Mouse (Mus musculus): Measurements from ENCODE around the gene Zrsr1. TPM values are rescaled to one million over a fixed set of nuclear protein-coding genes. Genes with fewer than 3 reads are reported as not detected.

Gene Zrsr1
- polyA plus RNA-seq, 1 experiment, result 5.6 TPM

DNA sequence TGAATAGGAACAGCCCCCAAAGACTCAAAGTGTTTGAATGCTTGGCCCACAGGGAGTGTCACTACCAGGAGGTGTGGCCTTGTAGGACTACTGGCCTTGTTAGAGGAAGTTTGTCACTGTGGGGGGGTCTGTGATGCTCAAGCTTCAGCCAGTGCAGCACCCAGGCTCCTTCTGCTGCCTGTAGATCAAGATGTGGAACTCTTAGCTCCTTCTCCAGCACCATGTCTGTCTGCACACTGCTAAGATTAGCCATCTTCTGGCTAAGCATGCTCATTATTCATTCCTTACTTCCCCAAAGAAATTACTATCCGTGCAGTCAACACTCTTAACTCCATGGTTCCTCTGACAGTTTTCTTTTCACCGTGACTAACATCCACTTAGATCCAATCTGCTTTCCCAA lies 41.7 kb upstream of the Zrsr1 start:
- H3K27me3 ChIP-seq (ENCODE audit: control insufficient read depth, insufficient read depth, insufficient read length), result no peaks in the 10 kb centered on the region
- H3K4me3 ChIP-seq, result no peak overlapping the region
- H3K79me2 ChIP-seq (ENCODE audit: control insufficient read depth, insufficient read depth), result peaks cover 5% of the 10 kb centered on the region
- TF ChIP-seq REST (IDR thresholded peaks at IDR 0.05; ENCODE audit: insufficient read depth, insufficient read length), result no peak
- no peak for TF ChIP-seq SRF (IDR thresholded peaks at IDR 0.05; ENCODE audit: control insufficient read depth, insufficient read length, low read depth)
- TF ChIP-seq POLR2A (IDR thresholded peaks at IDR 0.05; ENCODE audit: insufficient read length, low read depth), result no peak
- TF ChIP-seq MYOD1 (IDR thresholded peaks at IDR 0.05; ENCODE audit: control insufficient read depth in 1 of 3, insufficient read length in 2 of 3, low read depth in 2 of 3), result no peak
- TF ChIP-seq USF1 (IDR thresholded peaks at IDR 0.05; ENCODE audit: low read depth), result no peak
- TF ChIP-seq MYOG (IDR thresholded peaks at IDR 0.05; ENCODE audit: control insufficient read depth in 1 of 3, insufficient read depth in 1 of 3, insufficient read length in 2 of 3, low read depth in 2 of 3), result no peak
- TF ChIP-seq E2F4 (IDR thresholded peaks at IDR 0.05; ENCODE audit: insufficient read depth), result no peak
- TF ChIP-seq TCF3 (IDR thresholded peaks at IDR 0.05; ENCODE audit: insufficient read length, low read depth), result no peak
- no peak for TF ChIP-seq POLR2AphosphoS2 (IDR thresholded peaks at IDR 0.05; ENCODE audit: insufficient read length, low read depth)
- TF ChIP-seq CEBPB (IDR thresholded peaks at IDR 0.05; ENCODE audit: insufficient read depth, poor library complexity, severe bottlenecking), result no peak
- TF ChIP-seq TCF12 (IDR thresholded peaks at IDR 0.05; ENCODE audit: insufficient read depth, poor library complexity, severe bottlenecking), result no peak
- TF ChIP-seq MAX (IDR thresholded peaks at IDR 0.05; ENCODE audit: low read depth), result no peak
- H3K4me2 ChIP-seq (ENCODE audit: low read depth), result no peak overlapping the region
- no peak overlapping the region for H3ac ChIP-seq (ENCODE audit: control insufficient read depth, insufficient read length)
- H3K36me3 ChIP-seq (ENCODE audit: control insufficient read depth, insufficient read depth), result no peaks in the 10 kb centered on the region

GRCm38 (mm10) chr11:22931320-22931905 lies 40.4 kb upstream of the Zrsr1 start:
- no peak for TF ChIP-seq REST (IDR thresholded peaks at IDR 0.05; ENCODE audit: insufficient read depth, insufficient read length)
- Histone ChIP-seq H3K4me3 (no peak overlapping the region), H3K36me3 (ENCODE audit: control insufficient read depth, insufficient read depth) (no peaks in the 10 kb centered on the region), H3ac (ENCODE audit: control insufficient read depth, insufficient read length) (no peak overlapping the region), H3K27me3 (ENCODE audit: control insufficient read depth, insufficient read depth, insufficient read length) (no peaks in the 10 kb centered on the region), H3K79me2 (ENCODE audit: control insufficient read depth, insufficient read depth) (peaks cover 5% of the 10 kb centered on the region), H3K4me2 (ENCODE audit: low read depth) (no peak overlapping the region)

DNA sequence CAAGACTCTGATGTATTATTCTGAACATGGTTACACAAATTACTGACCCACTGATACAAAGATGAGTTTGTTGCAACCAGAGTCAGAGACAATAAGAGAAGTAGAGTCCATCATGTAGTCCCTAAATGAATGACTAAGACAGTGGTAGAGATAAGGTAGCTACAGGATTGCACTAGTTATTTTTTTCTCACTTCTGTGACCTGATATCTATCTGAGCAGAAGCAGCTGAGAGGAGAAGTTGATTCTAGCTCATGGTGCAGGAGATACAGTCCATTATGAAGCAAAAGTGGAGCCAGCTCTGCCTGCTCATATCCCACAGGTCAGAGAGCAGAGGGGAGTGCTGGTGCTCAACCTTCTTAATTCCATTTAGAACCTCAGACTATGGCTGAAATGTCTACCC lies 39.6 kb upstream of the Zrsr1 start:
- no peaks in the 10 kb centered on the region for H3K36me3 ChIP-seq (ENCODE audit: control insufficient read depth, insufficient read depth)
- no peak overlapping the region for H3K4me2 ChIP-seq (ENCODE audit: low read depth)
- H3K4me3 ChIP-seq, result no peak overlapping the region
- H3K79me2 ChIP-seq (ENCODE audit: control insufficient read depth, insufficient read depth), result peaks cover 11% of the 10 kb centered on the region
- no peaks in the 10 kb centered on the region for H3K27me3 ChIP-seq (ENCODE audit: control insufficient read depth, insufficient read depth, insufficient read length)
- TF ChIP-seq TCF3 (IDR thresholded peaks at IDR 0.05; ENCODE audit: insufficient read length, low read depth), result no peak
- no peak for TF ChIP-seq CEBPB (IDR thresholded peaks at IDR 0.05; ENCODE audit: insufficient read depth, poor library complexity, severe bottlenecking)
- no peak for TF ChIP-seq MYOD1 (IDR thresholded peaks at IDR 0.05; ENCODE audit: control insufficient read depth in 1 of 3, insufficient read length in 2 of 3, low read depth in 2 of 3)
- TF ChIP-seq MYOG (IDR thresholded peaks at IDR 0.05; ENCODE audit: control insufficient read depth in 1 of 3, insufficient read depth in 1 of 3, insufficient read length in 2 of 3, low read depth in 2 of 3), result no peak
- TF ChIP-seq MAX (IDR thresholded peaks at IDR 0.05; ENCODE audit: low read depth), result no peak
- no peak for TF ChIP-seq SRF (IDR thresholded peaks at IDR 0.05; ENCODE audit: control insufficient read depth, insufficient read length, low read depth)
- TF ChIP-seq TCF12 (IDR thresholded peaks at IDR 0.05; ENCODE audit: insufficient read depth, poor library complexity, severe bottlenecking), result no peak
- TF ChIP-seq REST (IDR thresholded peaks at IDR 0.05; ENCODE audit: insufficient read depth, insufficient read length), result no peak
- TF ChIP-seq POLR2A (IDR thresholded peaks at IDR 0.05; ENCODE audit: insufficient read length, low read depth), result no peak
- no peak for TF ChIP-seq E2F4 (IDR thresholded peaks at IDR 0.05; ENCODE audit: insufficient read depth)
- TF ChIP-seq POLR2AphosphoS2 (IDR thresholded peaks at IDR 0.05; ENCODE audit: insufficient read length, low read depth), result no peak
- TF ChIP-seq USF1 (IDR thresholded peaks at IDR 0.05; ENCODE audit: low read depth), result no peak
- no peak overlapping the region for H3ac ChIP-seq (ENCODE audit: control insufficient read depth, insufficient read length)

GRCm38 (mm10) chr11:22936446-22937125 lies 35.2 kb upstream of the Zrsr1 start:
- Histone ChIP-seq H3K79me2 (ENCODE audit: control insufficient read depth, insufficient read depth) (peaks cover 11% of the 10 kb centered on the region), H3K4me2 (ENCODE audit: low read depth) (no peak overlapping the region), H3K27me3 (ENCODE audit: control insufficient read depth, insufficient read depth, insufficient read length) (no peaks in the 10 kb centered on the region), H3K4me3 (no peak overlapping the region), H3ac (ENCODE audit: control insufficient read depth, insufficient read length) (no peak overlapping the region), H3K36me3 (ENCODE audit: control insufficient read depth, insufficient read depth) (no peaks in the 10 kb centered on the region)
- no peak for TF ChIP-seq MYOD1 (IDR thresholded peaks at IDR 0.05; ENCODE audit: control insufficient read depth in 1 of 3, insufficient read length in 2 of 3, low read depth in 2 of 3)
- TF ChIP-seq TCF12 (IDR thresholded peaks at IDR 0.05; ENCODE audit: insufficient read depth, poor library complexity, severe bottlenecking), result no peak
- no peak for TF ChIP-seq REST (IDR thresholded peaks at IDR 0.05; ENCODE audit: insufficient read depth, insufficient read length)
- no peak for TF ChIP-seq POLR2AphosphoS2 (IDR thresholded peaks at IDR 0.05; ENCODE audit: insufficient read length, low read depth)
- no peak for TF ChIP-seq USF1 (IDR thresholded peaks at IDR 0.05; ENCODE audit: low read depth)
- no peak for TF ChIP-seq CEBPB (IDR thresholded peaks at IDR 0.05; ENCODE audit: insufficient read depth, poor library complexity, severe bottlenecking)
- TF ChIP-seq SRF (IDR thresholded peaks at IDR 0.05; ENCODE audit: control insufficient read depth, insufficient read length, low read depth), result no peak
- TF ChIP-seq POLR2A (IDR thresholded peaks at IDR 0.05; ENCODE audit: insufficient read length, low read depth), result no peak
- TF ChIP-seq MAX (IDR thresholded peaks at IDR 0.05; ENCODE audit: low read depth), result no peak
- no peak for TF ChIP-seq TCF3 (IDR thresholded peaks at IDR 0.05; ENCODE audit: insufficient read length, low read depth)
- TF ChIP-seq E2F4 (IDR thresholded peaks at IDR 0.05; ENCODE audit: insufficient read depth), result no peak
- TF ChIP-seq MYOG (IDR thresholded peaks at IDR 0.05; ENCODE audit: control insufficient read depth in 1 of 3, insufficient read depth in 1 of 3, insufficient read length in 2 of 3, low read depth in 2 of 3), result no peak
